Mouse (Mus musculus) brain, embryonic 14.5 days (tissue): Measurements from ENCODE around the gene Mob3b.

ENCODE experiments used
- CTCF ChIP-seq: fragments of 200-500 bp; IDR thresholded peaks from 2 replicates; pipeline ENCODE4 v1.5.1; 2012; ENCODE audit warnings: inconsistent platforms, mild to moderate bottlenecking, moderate library complexity, borderline replicate concordance; ENCODE audit not compliant: insufficient read depth, insufficient read length; ENCODE audit errors: extremely low read depth
- POLR2A ChIP-seq: fragments of 200-500 bp; IDR thresholded peaks from 2 replicates; pipeline ENCODE4 v1.6.1; 2012; ENCODE audit warnings: mild to moderate bottlenecking, inconsistent platforms, borderline replicate concordance; ENCODE audit not compliant: poor library complexity, insufficient read depth, insufficient read length, severe bottlenecking; ENCODE audit errors: extremely low read depth

GRCm38 (mm10) chr4:35006056-35006455 is 151.2 kb downstream of the Mob3b start:
- TF ChIP-seq CTCF (no peak), POLR2A (no peak)
